Mouse (Mus musculus): ENCODE measurements around the gene Ift81. TPM values are rescaled to one million over a fixed set of nuclear protein-coding genes. Genes with fewer than 3 reads are reported as not detected.

Ift81 gene
- total RNA-seq, 1 experiment from 2014 or later = 14.6 TPM

- DNase-seq = no peak
Measured at GRCm38 (mm10) chr5:122547810-122548209, 66.5 kb downstream of the Ift81 start.

- DNase-seq = peak; percentile 55
Measured at GRCm38 (mm10) chr5:122547251-122547714, 67.0 kb downstream of the Ift81 start.

GRCm38 (mm10) chr5:122543392-122543791, 70.9 kb downstream of the Ift81 start:
- no peak for DNase-seq

GRCm38 (mm10) chr5:122541871-122542270, 72.4 kb downstream of the Ift81 start:
- DNase-seq = no peak

- no peak for DNase-seq
Measured at GRCm38 (mm10) chr5:122538077-122538476, 76.2 kb downstream of the Ift81 start.

GRCm38 (mm10) chr5:122537654-122538053, 76.7 kb downstream of the Ift81 start:
- DNase-seq = no peak

GRCm38 (mm10) chr5:122533884-122534283, 80.4 kb downstream of the Ift81 start:
- no peak for DNase-seq

GRCm38 (mm10) chr5:122529913-122530604, 84.3 kb downstream of the Ift81 start:
- no peak for DNase-seq

GRCm38 (mm10) chr5:122529316-122529715, 85.0 kb downstream of the Ift81 start:
- DNase-seq = peak; percentile 54

GRCm38 (mm10) chr5:122528591-122528990, 85.7 kb downstream of the Ift81 start:
- DNase-seq = no peak

- DNase-seq = no peak
Measured at GRCm38 (mm10) chr5:122527761-122528160, 86.6 kb downstream of the Ift81 start.

- DNase-seq = no peak
Measured at GRCm38 (mm10) chr5:122526878-122527730, 87.2 kb downstream of the Ift81 start.

- no peak for DNase-seq
Measured at GRCm38 (mm10) chr5:122526405-122526804, 87.9 kb downstream of the Ift81 start.

- DNase-seq = no peak
Measured at GRCm38 (mm10) chr5:122525238-122525931, 88.9 kb downstream of the Ift81 start.

GRCm38 (mm10) chr5:122524854-122525237, 89.5 kb downstream of the Ift81 start:
- no peak for DNase-seq

- no peak for DNase-seq
Measured at GRCm38 (mm10) chr5:122524244-122524643, 90.1 kb downstream of the Ift81 start.

GRCm38 (mm10) chr5:122521130-122521473, 93.2 kb downstream of the Ift81 start:
- DNase-seq = no peak

GRCm38 (mm10) chr5:122520254-122521129, 93.8 kb downstream of the Ift81 start:
- no peak for DNase-seq

- DNase-seq = no peak
Measured at GRCm38 (mm10) chr5:122519043-122519660, 95.2 kb downstream of the Ift81 start.

GRCm38 (mm10) chr5:122518247-122518646, 96.1 kb downstream of the Ift81 start:
- DNase-seq = no peak

GRCm38 (mm10) chr5:122516901-122517300, 97.4 kb downstream of the Ift81 start:
- DNase-seq = no peak
